ENCODE assay signal across 17 mouse cellular contexts in genomic region chr8:77121571-77121890, GRCm38 (mm10).
A peak's percentile ranks its signal among the peaks of the same experiment; 100 is the strongest.
DNase-seq lines count a peak whose midpoint lies in the region; ATAC-seq and TF ChIP-seq lines count a peak whose summit lies in the region.
"Had no signal": no experiment of that assay in that cellular context is flagged by ENCODE, and none has a peak within 500 bp of the region (broad histone marks: within the 10 kb centered on the region; RNA-seq: fewer than 3 reads in every experiment).

No protein-coding gene starts in this region.

- no peak for DNase-seq in gastrocnemius, adult 2 months
- no peak for DNase-seq in gastrocnemius, adult 8-10 months (ENCODE audit: low spot score in 2 of 2)
- no peak for DNase-seq in kidney, adult 18-20 months
- DNase-seq in cerebellum, postnatal 10 days = peak; percentile 37 to 64
- DNase-seq in limb, embryonic 10.5 days (ENCODE audit: low spot score) = peak; percentile 30
- DNase-seq in spleen, postnatal 4 days (ENCODE audit: low spot score in 2 of 2) = no peak
- no peak for DNase-seq in lung, postnatal 10 days
- DNase-seq: adrenal gland, postnatal 14 days; layer of hippocampus, adult 9-11 months; liver, postnatal 0 days; spleen, adult 18-20 months had no signal

- no peaks in the 10 kb centered on the region for H3K4me1 ChIP-seq in kidney, embryonic 14.5 days (ENCODE audit: control insufficient read depth, insufficient read depth, low read length)
- H3K4me1 ChIP-seq in limb, embryonic 10.5 days = peaks cover 11% of the 10 kb centered on the region
- H3K4me1 ChIP-seq: forebrain, embryonic 12.5 days; neural tube, embryonic 12.5 days had no signal

- no peak overlapping the region for H3K4me2 ChIP-seq in kidney, embryonic 14.5 days (replicated peaks; ENCODE audit: low read depth, low read length)
- H3K4me2 ChIP-seq: embryonic facial prominence, embryonic 12.5 days; forebrain, embryonic 12.5 days; limb, embryonic 12.5 days; neural tube, embryonic 12.5 days had no signal

- no peak for TF ChIP-seq CTCF in gastrocnemius, adult 2 months (IDR thresholded peaks at IDR 0.05)

- 18% methylated on average over 1 of the region's 1 CpGs for WGBS in kidney, embryonic 14.5 days
- WGBS in limb, embryonic 10.5 days = 26% methylated on average over 1 of the region's 1 CpGs

- H3K36me3 ChIP-seq in kidney, embryonic 14.5 days (ENCODE audit: control insufficient read depth, insufficient read depth, low read length) = no peaks in the 10 kb centered on the region
- no peaks in the 10 kb centered on the region for H3K36me3 ChIP-seq in limb, embryonic 10.5 days
- H3K36me3 ChIP-seq: embryonic facial prominence, embryonic 12.5 days; forebrain, embryonic 12.5 days; limb, embryonic 12.5 days; neural tube, embryonic 12.5 days had no signal

- no peaks in the 10 kb centered on the region for H3K27me3 ChIP-seq in kidney, embryonic 14.5 days (ENCODE audit: control insufficient read depth, insufficient read depth, low read length)
- H3K27me3 ChIP-seq in limb, embryonic 10.5 days (ENCODE audit: low read depth, poor library complexity, severe bottlenecking) = no peaks in the 10 kb centered on the region
- H3K27me3 ChIP-seq: embryonic facial prominence, embryonic 12.5 days; forebrain, embryonic 12.5 days; limb, embryonic 12.5 days; neural tube, embryonic 12.5 days had no signal

- no peak overlapping the region for H3K9ac ChIP-seq in kidney, embryonic 14.5 days (ENCODE audit: low read depth, low read length)
- H3K9ac ChIP-seq: embryonic facial prominence, embryonic 12.5 days; forebrain, embryonic 12.5 days; limb, embryonic 12.5 days; liver, postnatal 0 days; neural tube, embryonic 12.5 days had no signal

- ATAC-seq in kidney, embryonic 14.5 days (ENCODE audit: low FRiP score, low TSS enrichment) = no peak

- intact Hi-C loops in gastrocnemius, adult 2 months (cut with DNase I) = loop anchor here (10.0 kb wide), 1 partner anchor 147 kb away; no protein-coding TSS in a partner anchor

- peak overlapping the region; percentile 73 for H3K27ac ChIP-seq in gastrocnemius, adult 2 months
- peak overlapping the region; percentile 3; the same call in 1 of the 2 replicates for H3K27ac ChIP-seq in kidney, embryonic 14.5 days (ENCODE audit: low read depth, low read length)
- no peak overlapping the region for H3K27ac ChIP-seq in limb, embryonic 10.5 days
- H3K27ac ChIP-seq: embryonic facial prominence, embryonic 12.5 days; forebrain, embryonic 12.5 days; macrophage; neural tube, embryonic 12.5 days had no signal

- peak overlapping the region; percentile 50; the same call in 1 of the 2 replicates for H3K4me3 ChIP-seq in gastrocnemius, adult 2 months
- no peak overlapping the region for H3K4me3 ChIP-seq in kidney, embryonic 14.5 days (ENCODE audit: low read length)
- H3K4me3 ChIP-seq in limb, embryonic 10.5 days = no peak overlapping the region
- H3K4me3 ChIP-seq: embryonic facial prominence, embryonic 12.5 days; forebrain, embryonic 12.5 days; limb, embryonic 12.5 days; neural tube, embryonic 12.5 days had no signal

- H3K9me3 ChIP-seq in kidney, embryonic 14.5 days (ENCODE audit: control insufficient read depth, low read length) = no peaks in the 10 kb centered on the region
- H3K9me3 ChIP-seq in limb, embryonic 10.5 days (replicated peaks) = no peaks in the 10 kb centered on the region
- H3K9me3 ChIP-seq: embryonic facial prominence, embryonic 12.5 days; forebrain, embryonic 12.5 days; limb, embryonic 12.5 days; neural tube, embryonic 12.5 days had no signal

Comparison
In these comparisons a context has a peak if more than half of its experiments do, and no peak if none do; other contexts are left out.
1. DNase-seq: peak in cerebellum, postnatal 10 days (2 of 2) and limb, embryonic 10.5 days (single experiment); none in gastrocnemius, adult 2 months (single experiment), gastrocnemius, adult 8-10 months (0 of 2), kidney, adult 18-20 months (single experiment), spleen, postnatal 4 days (0 of 2) and lung, postnatal 10 days (single experiment).